Mouse (Mus musculus): Measurements from ENCODE around the gene Scaf1. TPM values are rescaled to one million over a fixed set of nuclear protein-coding genes. Genes with fewer than 3 reads are reported as not detected.
A peak's percentile ranks its signal among the peaks of the same experiment; 100 is the strongest.

Gene Scaf1
- polyA plus RNA-seq (2012; rRNA removed): 125 and 147 TPM in 2 replicates

DNA sequence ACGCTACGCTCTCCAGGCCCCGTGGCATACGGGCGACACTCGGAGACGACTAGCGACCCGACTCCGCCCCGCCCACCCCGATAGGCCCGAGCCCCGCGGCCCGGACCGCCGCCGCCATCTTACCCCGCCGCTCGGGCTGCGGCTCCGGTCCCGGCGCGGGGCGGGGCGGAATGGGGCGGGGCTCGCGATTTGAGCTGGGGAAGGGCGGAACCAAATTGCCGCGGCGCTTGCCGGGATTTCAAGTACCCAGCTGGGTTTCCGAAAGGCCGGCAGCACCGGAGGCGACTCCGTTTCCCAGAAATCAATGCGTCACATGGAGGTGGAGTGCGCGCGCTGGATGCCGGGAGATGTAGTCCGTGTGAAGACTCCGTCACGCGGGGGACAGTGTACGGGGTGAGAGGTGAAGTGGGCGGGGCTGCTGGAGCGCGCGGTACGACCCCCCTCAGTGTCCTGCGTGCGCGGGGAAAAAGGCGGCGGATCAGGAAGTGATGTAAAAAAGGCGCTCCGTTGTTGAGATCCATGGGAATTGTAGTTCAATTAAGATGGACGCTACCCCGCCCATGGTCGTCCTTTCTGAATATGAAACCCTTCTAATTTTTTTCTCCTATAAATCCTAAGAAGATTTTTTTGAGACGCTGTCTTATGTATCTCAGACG, at the start of gene Scaf1:
Scaf1 (minus strand) TSS at position 407 of the 656 bp plus-strand sequence.
- peak; percentile 100 for DNase-seq (ENCODE audit: low read depth)
- TF ChIP-seq CTCF (IDR thresholded peaks at IDR 0.05; ENCODE audit: borderline replicate concordance, extremely low read depth, insufficient read depth, insufficient read length) (no peak), POLR2A (IDR thresholded peaks at IDR 0.05; ENCODE audit: borderline replicate concordance, extremely low read depth, insufficient read depth, insufficient read length, poor library complexity, severe bottlenecking) (peak; percentile 66)

- TF ChIP-seq POLR2A (IDR thresholded peaks at IDR 0.05; ENCODE audit: borderline replicate concordance, extremely low read depth, insufficient read depth, insufficient read length, poor library complexity, severe bottlenecking) (peak; percentile 8; the same call in 1 of the 2 replicates), CTCF (IDR thresholded peaks at IDR 0.05; ENCODE audit: borderline replicate concordance, extremely low read depth, insufficient read depth, insufficient read length) (no peak; the same call in 1 of the 2 replicates)
- peak; percentile 100 for DNase-seq (ENCODE audit: low read depth)
Measured at GRCm38 (mm10) chr7:45062239-45062835, 46.2 kb upstream of the Scaf1 start, which contains the start of the genes Nosip and Prrg2. TSS of gene Nosip (plus strand) at chr7:45062429. TSS of gene Prrg2 (minus strand) at chr7:45062677.

DNA sequence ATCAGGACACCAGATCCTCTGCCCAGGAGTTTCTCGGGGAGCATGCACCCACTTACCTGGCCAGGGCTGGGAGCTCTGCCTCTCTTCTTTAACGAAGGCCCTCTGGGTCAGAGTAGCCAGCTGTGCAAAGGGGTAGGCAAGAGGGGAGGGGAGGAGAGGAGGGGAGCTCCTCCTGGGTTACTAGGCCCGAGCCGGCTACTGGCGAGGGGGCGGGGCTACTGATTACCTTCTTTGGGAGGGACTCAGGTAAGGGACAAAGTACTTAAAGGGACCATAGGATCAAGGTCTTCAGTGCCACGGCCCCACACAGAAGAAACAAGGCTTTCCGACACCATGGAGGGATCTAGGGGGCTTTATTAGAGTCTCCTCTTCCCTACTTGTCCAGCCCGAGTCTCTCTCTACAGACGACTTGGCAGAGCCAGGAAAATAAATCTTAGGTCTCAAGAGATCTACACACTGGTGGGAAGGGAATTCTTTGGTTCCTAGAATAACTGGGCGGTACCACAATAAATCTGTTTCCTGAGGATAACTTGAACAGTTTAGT, 45.4 kb upstream of the Scaf1 start:
- TF ChIP-seq POLR2A (IDR thresholded peaks at IDR 0.05; ENCODE audit: borderline replicate concordance, extremely low read depth, insufficient read depth, insufficient read length, poor library complexity, severe bottlenecking): no peak
- no peak for TF ChIP-seq CTCF (IDR thresholded peaks at IDR 0.05; ENCODE audit: borderline replicate concordance, extremely low read depth, insufficient read depth, insufficient read length)
- DNase-seq (ENCODE audit: low read depth): no peak

DNA sequence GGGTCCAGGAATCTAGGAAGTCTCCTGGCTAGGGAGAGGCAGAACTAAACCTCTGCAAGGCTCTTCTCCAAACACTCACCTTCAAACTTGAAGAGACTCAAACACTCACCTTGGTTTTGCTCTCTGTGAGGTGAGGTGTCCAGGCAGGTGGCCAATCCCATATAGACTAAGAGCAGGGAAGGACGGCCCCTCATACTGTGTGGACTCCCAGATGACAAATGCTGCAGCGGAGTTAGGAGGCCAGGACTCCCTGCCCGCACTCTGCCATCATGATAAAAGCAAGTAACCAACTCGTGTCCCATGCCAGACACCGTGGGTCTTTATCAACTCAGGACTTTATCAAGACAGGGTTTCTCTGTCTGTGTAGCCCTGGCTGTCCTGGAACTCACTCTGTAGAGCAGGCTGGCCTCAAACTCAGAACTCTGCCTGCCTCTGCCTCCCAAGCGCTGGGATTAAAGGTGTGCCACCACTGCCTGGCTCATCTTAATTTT, 44.5 kb upstream of the Scaf1 start:
- TF ChIP-seq POLR2A (IDR thresholded peaks at IDR 0.05; ENCODE audit: borderline replicate concordance, extremely low read depth, insufficient read depth, insufficient read length, poor library complexity, severe bottlenecking) (no peak), CTCF (IDR thresholded peaks at IDR 0.05; ENCODE audit: borderline replicate concordance, extremely low read depth, insufficient read depth, insufficient read length) (no peak)
- no peak for DNase-seq (ENCODE audit: low read depth)

DNA sequence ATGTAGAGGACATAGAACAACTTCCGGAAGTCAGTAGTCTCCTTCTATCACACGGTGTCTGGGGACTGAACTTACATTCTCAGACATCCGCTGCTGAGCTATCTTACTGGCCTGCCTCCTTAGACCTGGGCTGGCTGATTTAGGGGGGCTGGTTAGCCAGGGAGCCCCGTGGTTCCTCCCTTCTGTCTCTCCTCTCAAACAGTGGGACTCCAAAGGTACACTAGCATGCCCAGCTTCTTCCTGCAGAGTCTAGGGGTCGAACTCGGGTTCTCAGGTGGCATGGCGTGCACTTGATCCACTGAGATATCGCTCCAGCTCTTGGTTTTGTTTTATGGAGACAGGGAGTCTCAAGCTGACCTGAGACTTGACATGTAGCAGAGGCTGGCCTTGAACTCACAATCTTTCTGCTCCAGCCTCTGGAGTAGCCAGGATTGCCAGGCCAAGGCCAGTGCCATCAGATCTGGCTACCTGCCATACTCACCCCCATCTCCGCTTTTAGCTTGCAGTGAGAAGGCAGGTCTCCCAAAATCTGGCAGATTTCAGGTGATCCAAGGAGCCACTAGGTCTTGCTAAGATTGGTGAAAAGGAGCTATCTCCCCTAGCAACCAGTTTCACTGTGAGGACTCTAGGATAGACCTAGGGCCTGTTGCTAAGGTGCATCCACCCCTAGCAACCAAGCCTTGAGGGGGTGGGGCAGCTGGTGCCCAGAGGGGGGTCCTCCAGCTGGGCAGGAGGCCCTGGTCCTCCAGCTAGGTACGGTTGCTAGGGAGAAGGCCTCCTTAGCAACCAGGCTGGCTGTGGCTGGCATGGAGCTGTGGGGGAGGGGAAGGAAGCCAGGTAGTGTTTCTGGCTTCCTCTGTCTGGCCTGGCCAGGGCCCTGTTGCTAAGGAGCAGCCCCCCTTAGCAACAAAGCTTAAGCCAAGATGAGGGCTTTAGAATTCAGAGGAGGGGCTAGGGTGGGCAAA, 42.7 kb upstream of the Scaf1 start:
- peak; percentile 75 for DNase-seq (ENCODE audit: low read depth)
- no peak for TF ChIP-seq CTCF (IDR thresholded peaks at IDR 0.05; ENCODE audit: borderline replicate concordance, extremely low read depth, insufficient read depth, insufficient read length)
- TF ChIP-seq POLR2A (IDR thresholded peaks at IDR 0.05; ENCODE audit: borderline replicate concordance, extremely low read depth, insufficient read depth, insufficient read length, poor library complexity, severe bottlenecking): no peak

- no peak for DNase-seq (ENCODE audit: low read depth)
- TF ChIP-seq POLR2A (IDR thresholded peaks at IDR 0.05; ENCODE audit: borderline replicate concordance, extremely low read depth, insufficient read depth, insufficient read length, poor library complexity, severe bottlenecking): no peak
- no peak for TF ChIP-seq CTCF (IDR thresholded peaks at IDR 0.05; ENCODE audit: borderline replicate concordance, extremely low read depth, insufficient read depth, insufficient read length)
Measured at GRCm38 (mm10) chr7:45056972-45057348, 40.8 kb upstream of the Scaf1 start.

DNA sequence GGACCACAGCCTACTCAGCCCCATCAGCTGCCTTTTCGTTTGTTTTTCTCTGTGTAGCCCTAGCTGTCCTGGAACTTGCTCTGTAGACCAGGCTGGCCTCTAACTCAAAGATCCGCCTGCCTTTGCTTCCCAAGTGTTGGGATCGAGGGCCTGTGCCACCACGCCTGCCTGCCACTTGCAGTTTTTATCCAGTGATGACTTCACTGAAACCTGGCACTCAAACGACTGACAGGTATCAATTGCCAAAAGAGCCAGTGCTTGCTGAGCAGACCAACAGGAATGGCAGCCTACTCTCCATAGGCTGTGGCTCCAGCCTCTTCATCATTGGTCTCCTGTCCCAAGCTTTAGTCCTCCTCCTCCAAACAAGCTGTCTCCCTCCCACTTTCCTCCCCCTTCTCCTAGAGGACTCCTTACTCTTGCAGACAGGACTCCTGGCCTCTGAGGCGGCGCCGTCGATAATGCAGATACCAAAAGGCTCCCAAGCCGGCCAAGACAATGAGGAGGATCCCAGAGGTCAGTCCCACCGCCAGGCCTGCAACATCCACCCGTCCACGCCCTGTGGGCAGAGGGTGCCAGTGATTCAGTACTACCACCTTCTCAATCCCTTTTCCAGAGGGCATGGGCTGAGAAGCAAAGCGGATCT, 40.3 kb upstream of the Scaf1 start:
- DNase-seq (ENCODE audit: low read depth): no peak
- TF ChIP-seq POLR2A (IDR thresholded peaks at IDR 0.05; ENCODE audit: borderline replicate concordance, extremely low read depth, insufficient read depth, insufficient read length, poor library complexity, severe bottlenecking) (no peak), CTCF (IDR thresholded peaks at IDR 0.05; ENCODE audit: borderline replicate concordance, extremely low read depth, insufficient read depth, insufficient read length) (no peak)

- DNase-seq (ENCODE audit: low read depth): peak; percentile 99
- no peak for TF ChIP-seq CTCF (IDR thresholded peaks at IDR 0.05; ENCODE audit: borderline replicate concordance, extremely low read depth, insufficient read depth, insufficient read length)
- peak; percentile 29; the same call in 1 of the 2 replicates for TF ChIP-seq POLR2A (IDR thresholded peaks at IDR 0.05; ENCODE audit: borderline replicate concordance, extremely low read depth, insufficient read depth, insufficient read length, poor library complexity, severe bottlenecking)
Measured at GRCm38 (mm10) chr7:45053931-45054510, 37.9 kb upstream of the Scaf1 start.

GRCm38 (mm10) chr7:45053117-45053930, 37.2 kb upstream of the Scaf1 start:
- TF ChIP-seq POLR2A (IDR thresholded peaks at IDR 0.05; ENCODE audit: borderline replicate concordance, extremely low read depth, insufficient read depth, insufficient read length, poor library complexity, severe bottlenecking) (peak; percentile 23), CTCF (IDR thresholded peaks at IDR 0.05; ENCODE audit: borderline replicate concordance, extremely low read depth, insufficient read depth, insufficient read length) (no peak)
- peak; percentile 95 for DNase-seq (ENCODE audit: low read depth)
